Mouse (Mus musculus) cortical plate, adult 2 months (tissue): ENCODE results near the gene Ube2e2.

ENCODE experiments used
- CTCF ChIP-seq: fragments of 200-500 bp; IDR thresholded peaks from 2 replicates; pipeline ENCODE4 v1.5.1; 2011; ENCODE audit warnings: mild to moderate bottlenecking, control low read depth, low read length; ENCODE audit not compliant: insufficient read depth; ENCODE audit errors: extremely low read depth
- POLR2A ChIP-seq: fragments of 200-500 bp; IDR thresholded peaks from 2 replicates; pipeline ENCODE4 v1.6.1; 2011; ENCODE audit warnings: mild to moderate bottlenecking, low read length, control low read depth; ENCODE audit not compliant: insufficient read depth; ENCODE audit errors: extremely low read depth

GRCm38 (mm10) chr14:18637739-18638138 lies 256.3 kb downstream of the Ube2e2 start:
- TF ChIP-seq CTCF (no peak), POLR2A (no peak)
